ENCODE assay signal across 8 mouse cellular contexts in the genomic region with DNA sequence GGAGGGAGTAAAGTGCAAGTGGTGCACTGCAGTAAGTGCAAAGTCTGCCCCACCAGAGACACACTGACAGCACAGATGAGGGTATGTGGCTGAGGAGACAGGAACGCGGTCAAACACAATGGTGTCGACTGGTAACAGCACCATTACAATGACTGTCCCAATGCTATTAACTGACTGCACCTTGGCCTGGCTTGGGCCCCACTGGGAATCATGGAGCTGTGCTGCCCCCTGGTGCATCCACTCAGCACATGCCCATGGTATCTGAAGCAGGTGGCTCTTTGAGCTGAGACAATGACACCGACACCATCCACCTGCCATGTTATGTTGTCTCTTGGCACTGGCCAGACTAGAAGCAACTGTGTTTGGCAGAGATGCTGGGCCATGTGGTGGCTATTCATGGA. TPM values are rescaled to one million over a fixed set of nuclear protein-coding genes. Genes with fewer than 3 reads are reported as not detected.
DNase-seq lines count a peak whose midpoint lies in the region; ATAC-seq and TF ChIP-seq lines count a peak whose summit lies in the region.

No protein-coding gene starts in this region.

- H3K4me2 ChIP-seq in intestine, embryonic 14.5 days (ENCODE audit: low read length), result no peak overlapping the region
- no peak overlapping the region for H3K4me2 ChIP-seq in midbrain, embryonic 11.5 days

- 73% methylated on average over 4 of the region's 4 CpGs for WGBS in intestine, embryonic 14.5 days
- 50% methylated on average over 4 of the region's 4 CpGs for WGBS in midbrain, embryonic 11.5 days
- WGBS in small intestine, adult 2 months, result 33% methylated on average over 4 of the region's 4 CpGs

- intact Hi-C loops in left cerebral cortex, postnatal 36 days (cut with DNase I), result loop anchor here (5.0 to 10.0 kb wide), 3 partner anchors 269 to 552 kb away; no protein-coding TSS in a partner anchor

- no peaks in the 10 kb centered on the region for H3K9me3 ChIP-seq in intestine, embryonic 14.5 days (ENCODE audit: control insufficient read depth, low read length)
- no peaks in the 10 kb centered on the region for H3K9me3 ChIP-seq in midbrain, embryonic 11.5 days (ENCODE audit: control insufficient read depth, low read length)

- H3K9ac ChIP-seq in intestine, embryonic 14.5 days (ENCODE audit: low read length), result no peak overlapping the region
- no peak overlapping the region for H3K9ac ChIP-seq in midbrain, embryonic 11.5 days (ENCODE audit: low read length)

- TF ChIP-seq POLR2A in testis, adult 2 months (IDR thresholded peaks at IDR 0.05; ENCODE audit: control insufficient read depth, low read depth, low read length), result no peak
- no peak for TF ChIP-seq POLR2A in small intestine, adult 2 months (IDR thresholded peaks at IDR 0.05; ENCODE audit: low read depth, low read length)

- no peak overlapping the region for H3K27ac ChIP-seq in testis, adult 2 months (ENCODE audit: control insufficient read depth, insufficient read depth, low read depth, low read length)
- H3K27ac ChIP-seq in intestine, embryonic 14.5 days (ENCODE audit: low read depth), result no peak overlapping the region
- H3K27ac ChIP-seq in midbrain, embryonic 11.5 days (ENCODE audit: low read depth, low read length), result no peak overlapping the region
- no peak overlapping the region for H3K27ac ChIP-seq in small intestine, adult 2 months (ENCODE audit: insufficient read depth, low read depth, low read length)

- ATAC-seq in intestine, embryonic 14.5 days (replicated peaks; ENCODE audit: low FRiP score, low TSS enrichment, low read depth), result peak; percentile 74; the same call in 1 of the 2 replicates
- peak; percentile 86 for ATAC-seq in midbrain, embryonic 11.5 days (ENCODE audit: low FRiP score)

- H3K4me3 ChIP-seq in testis, adult 2 months (ENCODE audit: control insufficient read depth, low read depth, low read length), result no peak overlapping the region
- H3K4me3 ChIP-seq in intestine, embryonic 14.5 days (ENCODE audit: low read depth, low read length), result no peak overlapping the region
- no peak overlapping the region for H3K4me3 ChIP-seq in midbrain, embryonic 11.5 days (ENCODE audit: low read depth, low read length)
- no peak overlapping the region for H3K4me3 ChIP-seq in small intestine, adult 2 months (ENCODE audit: low read depth, low read length)

- no peaks in the 10 kb centered on the region for H3K4me1 ChIP-seq in testis, adult 2 months (ENCODE audit: control insufficient read depth, insufficient read depth, low read length)
- no peaks in the 10 kb centered on the region; the same call in 1 of the 2 replicates for H3K4me1 ChIP-seq in intestine, embryonic 14.5 days (replicated peaks; ENCODE audit: control insufficient read depth, insufficient read depth, low read length)
- H3K4me1 ChIP-seq in midbrain, embryonic 11.5 days (ENCODE audit: control insufficient read depth, insufficient read depth, low read length), result no peaks in the 10 kb centered on the region
- no peaks in the 10 kb centered on the region for H3K4me1 ChIP-seq in small intestine, adult 2 months (ENCODE audit: control insufficient read depth, insufficient read depth, insufficient read length, low read length)

- DNase-seq in testis, postnatal 14 days (ENCODE audit: low spot score), result no peak
- peak; percentile 77 for DNase-seq in embryo, embryonic 10 days (ENCODE audit: low spot score)
- peak; percentile 39 for DNase-seq in gastrocnemius, postnatal 25 days
- DNase-seq in intestine, embryonic 14.5 days (ENCODE audit: low spot score), result peak; percentile 82
- DNase-seq in left cerebral cortex, postnatal 36 days (ENCODE audit: low spot score in 2 of 2), result peak; percentile 70 to 75
- DNase-seq in midbrain, embryonic 11.5 days (ENCODE audit: low spot score, missing footprints), result peak; percentile 94

- H3K27me3 ChIP-seq in testis, adult 2 months (ENCODE audit: control insufficient read depth, insufficient read depth, low read length), result no peaks in the 10 kb centered on the region
- no peaks in the 10 kb centered on the region for H3K27me3 ChIP-seq in intestine, embryonic 14.5 days (replicated peaks; ENCODE audit: control insufficient read depth, insufficient read depth, low read length)
- H3K27me3 ChIP-seq in midbrain, embryonic 11.5 days (ENCODE audit: control insufficient read depth, insufficient read depth, low read length), result no peaks in the 10 kb centered on the region
- no peaks in the 10 kb centered on the region for H3K27me3 ChIP-seq in small intestine, adult 2 months (ENCODE audit: control insufficient read depth, insufficient read depth, low read length)

- peak; percentile 66; the same call in 1 of the 2 replicates for TF ChIP-seq CTCF in testis, adult 2 months (IDR thresholded peaks at IDR 0.05; ENCODE audit: control insufficient read depth, insufficient read depth, insufficient replicate concordance, low read depth, low read length)
- TF ChIP-seq CTCF in small intestine, adult 2 months (IDR thresholded peaks at IDR 0.05; ENCODE audit: extremely low read depth, insufficient read length, insufficient replicate concordance, low read depth, low read length), result peak; percentile 77; the same call in 1 of the 2 replicates

- H3K36me3 ChIP-seq in testis, adult 2 months (ENCODE audit: control insufficient read depth, insufficient read depth, low read length), result peaks cover 2% of the 10 kb centered on the region; the same call in 1 of the 2 replicates
- H3K36me3 ChIP-seq in intestine, embryonic 14.5 days (ENCODE audit: control insufficient read depth, insufficient read depth, low read length), result peaks cover 79% of the 10 kb centered on the region
- H3K36me3 ChIP-seq in midbrain, embryonic 11.5 days (ENCODE audit: control insufficient read depth, insufficient read depth, low read length), result peaks cover 3% of the 10 kb centered on the region; the same call in 1 of the 2 replicates
- H3K36me3 ChIP-seq in small intestine, adult 2 months (ENCODE audit: control insufficient read depth, insufficient read depth, low read length), result peaks cover 56% of the 10 kb centered on the region

RNA-seq across cellular contexts. Expression of a gene that starts 23.7 kb away (rescaled TPM):
- 21.0 and 27.3 TPM in 2 replicates for polyA plus RNA-seq in testis, adult 2 months (2012; rRNA removed)
- total RNA-seq in gastrocnemius, postnatal 25 days (2021), result 10 to 100 TPM; 50.4 to 53.3 TPM
- polyA plus RNA-seq in intestine, embryonic 14.5 days (2014; fragmentation: Nextera tagmentation; extraction: Ambion mirVana), result 111 and 112 TPM in 2 replicates
- 10 to 100 TPM; 19.5 to 24.6 TPM for total RNA-seq in left cerebral cortex, postnatal 36 days (2021)
- 88.8 and 96.0 TPM in 2 replicates for polyA plus RNA-seq in midbrain, embryonic 11.5 days (2014; fragmentation: Nextera tagmentation; extraction: Ambion mirVana)
- 22.3 and 53.5 TPM in 2 replicates for polyA plus RNA-seq in small intestine, adult 2 months (2012; rRNA removed)
